Mouse (Mus musculus): ENCODE data around the gene Npas1.

- TF ChIP-seq HCFC1 (IDR thresholded peaks at IDR 0.05; ENCODE audit: borderline replicate concordance, insufficient read depth, low read length): no peak
- no peak for TF ChIP-seq ZC3H11A (IDR thresholded peaks at IDR 0.05; ENCODE audit: borderline replicate concordance, low read depth, low read length)
- no peak for TF ChIP-seq MAFK (IDR thresholded peaks at IDR 0.05; ENCODE audit: insufficient read depth, low read depth, low read length)
- TF ChIP-seq CHD2 (IDR thresholded peaks at IDR 0.05; ENCODE audit: low read depth, low read length): no peak
These were observed 15.8 kb upstream of the Npas1 start for GRCm38 (mm10) chr7:16493361-16493760.
